Mouse (Mus musculus): ENCODE results near the gene Nol10.
A peak's percentile ranks its signal among the peaks of the same experiment; 100 is the strongest.

The Nol10 gene

GRCm38 (mm10) chr12:17406825-17407224, 58.6 kb downstream of the Nol10 start:
- DNase-seq (ENCODE audit: low read depth, low spot score), result no peak

DNA sequence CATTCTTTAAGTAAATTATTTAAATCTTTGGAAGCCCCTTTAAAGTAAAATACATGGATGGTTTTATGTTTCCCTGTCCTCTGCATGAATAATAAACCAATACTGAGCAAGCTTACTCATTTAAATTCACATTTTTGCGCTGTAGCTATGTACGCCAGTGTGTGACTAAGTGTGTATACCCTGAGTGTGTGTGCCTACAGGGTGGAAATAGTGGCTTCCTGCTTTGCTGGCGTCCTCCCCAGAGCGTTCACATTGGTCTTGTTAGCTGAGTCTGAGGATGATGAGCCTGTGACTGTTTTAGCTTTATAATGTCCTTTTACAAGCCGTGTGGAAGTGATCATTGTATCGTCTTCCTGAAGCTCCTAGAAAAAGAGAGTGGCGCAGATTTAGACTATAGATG, 60.1 kb downstream of the Nol10 start:
- DNase-seq (ENCODE audit: low read depth, low spot score), result no peak

GRCm38 (mm10) chr12:17411242-17411641, 63.0 kb downstream of the Nol10 start:
- no peak for DNase-seq (ENCODE audit: low read depth, low spot score)

GRCm38 (mm10) chr12:17411797-17412526, 63.7 kb downstream of the Nol10 start:
- DNase-seq (ENCODE audit: low read depth, low spot score), result peak; percentile 93

GRCm38 (mm10) chr12:17414734-17415133, 66.5 kb downstream of the Nol10 start:
- DNase-seq (ENCODE audit: low read depth, low spot score), result no peak

- DNase-seq (ENCODE audit: low read depth, low spot score), result no peak
These were observed 72.0 kb downstream of the Nol10 start for GRCm38 (mm10) chr12:17420168-17420810.

DNA sequence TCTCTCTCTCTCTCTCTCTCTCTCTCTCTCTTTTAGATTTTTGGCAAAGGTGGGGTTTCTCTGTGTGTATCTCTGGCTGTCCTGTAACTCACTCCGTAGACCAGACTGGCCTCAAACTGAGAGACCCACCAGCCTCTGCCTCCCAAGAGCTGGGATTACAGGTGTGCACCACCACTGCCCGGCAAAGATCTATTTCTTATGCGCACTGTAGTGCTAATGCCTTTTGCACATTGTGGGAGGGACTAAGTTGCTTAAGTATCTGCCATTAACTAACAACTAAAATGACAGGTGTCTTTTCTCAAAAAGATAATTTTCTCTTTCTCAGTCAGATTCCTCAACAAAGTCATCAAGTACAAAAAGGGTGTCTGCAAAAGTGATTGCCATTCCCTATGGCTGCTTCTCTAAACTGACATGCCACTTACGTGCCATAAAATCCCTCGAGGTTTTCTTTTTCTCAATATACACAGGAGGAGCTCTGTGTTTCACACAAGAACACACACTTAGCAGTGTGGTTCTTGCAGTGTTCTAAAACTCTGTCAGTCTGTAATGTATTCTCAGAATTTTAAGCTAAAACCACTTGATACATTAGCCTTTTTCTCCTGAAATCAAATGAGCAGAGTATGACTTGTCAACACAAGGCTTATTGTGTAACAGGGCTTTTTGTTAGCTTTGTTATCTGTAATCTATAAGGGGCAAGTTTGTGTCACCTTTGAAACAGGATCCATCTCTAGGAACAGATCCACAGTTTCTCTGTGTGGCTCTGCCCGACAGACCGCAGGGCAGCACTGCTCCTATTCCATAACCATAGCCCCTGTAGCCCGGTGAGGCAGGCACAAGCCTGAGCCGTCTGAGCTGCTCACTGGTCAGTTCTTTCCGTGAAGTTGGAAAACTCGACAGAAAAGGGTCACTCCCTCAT, 77.3 kb downstream of the Nol10 start:
- DNase-seq (ENCODE audit: low read depth, low spot score), result no peak

DNA sequence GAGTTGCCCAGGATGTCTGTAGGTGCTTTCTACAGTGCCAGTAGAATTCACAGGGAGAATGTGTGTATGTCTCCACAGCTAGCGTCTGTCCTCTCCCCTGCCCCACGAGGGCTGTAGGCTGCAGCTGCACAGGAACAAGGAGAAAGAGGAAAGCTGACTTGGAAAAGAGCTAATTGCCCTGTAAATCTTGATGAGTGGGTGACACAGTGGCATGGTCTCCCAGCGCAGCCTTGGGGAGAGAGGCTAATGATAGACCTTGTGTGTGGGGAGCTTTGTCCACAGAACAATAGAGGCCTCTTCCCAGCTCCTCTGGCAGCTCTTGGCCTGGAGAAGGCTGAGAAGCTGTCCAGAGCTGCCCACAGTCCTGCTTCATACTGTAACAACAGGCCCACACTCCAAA, 78.5 kb downstream of the Nol10 start:
- no peak for DNase-seq (ENCODE audit: low read depth, low spot score)

DNA sequence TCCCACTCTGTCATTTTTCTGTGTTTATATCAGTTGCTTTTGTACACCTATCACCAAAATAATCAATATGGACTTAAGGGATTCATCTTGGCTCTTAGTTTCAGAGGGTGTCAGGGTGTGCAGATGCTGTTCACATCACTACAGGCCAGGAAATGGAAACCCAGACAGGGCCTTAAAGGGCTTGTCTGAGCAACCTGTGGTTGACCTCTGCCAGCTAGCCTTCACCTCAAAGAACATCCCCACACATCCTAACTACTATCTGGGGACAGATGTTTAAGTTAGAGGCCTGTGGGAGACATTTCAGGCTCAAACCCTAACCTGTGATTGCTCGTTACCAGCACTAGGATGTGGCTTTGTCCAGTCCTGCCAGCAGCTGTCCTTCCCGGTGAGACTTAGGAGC, 82.3 kb downstream of the Nol10 start:
- no peak for DNase-seq (ENCODE audit: low read depth, low spot score)

- no peak for DNase-seq (ENCODE audit: low read depth, low spot score)
These were observed 82.9 kb downstream of the Nol10 start for GRCm38 (mm10) chr12:17431166-17431565.

DNA sequence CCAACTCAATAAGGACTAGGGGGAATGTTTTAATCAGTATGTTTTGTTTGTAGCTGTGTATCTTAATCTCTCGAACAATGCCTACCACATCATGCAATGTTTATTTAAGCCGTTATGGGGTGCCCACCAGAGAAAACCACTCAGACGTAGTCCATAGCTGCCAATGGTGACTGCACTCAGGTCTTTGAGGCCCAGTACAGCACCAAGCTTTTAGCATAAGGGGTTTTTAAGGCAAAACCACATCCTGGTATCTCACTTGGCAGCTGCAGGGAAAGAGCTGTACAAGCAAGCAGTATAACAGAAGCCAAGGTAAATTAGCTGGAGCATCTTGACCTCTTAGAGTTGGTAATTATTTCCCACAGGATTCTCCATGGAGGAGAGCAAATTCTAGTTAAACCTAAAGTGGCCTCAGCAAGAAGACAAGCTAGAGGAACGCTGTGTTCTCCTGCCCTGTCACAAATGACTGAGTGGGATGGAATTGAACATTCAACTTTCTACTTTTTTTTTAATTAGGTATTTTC, 83.6 kb downstream of the Nol10 start:
- DNase-seq (ENCODE audit: low read depth, low spot score), result peak; percentile 67

- no peak for DNase-seq (ENCODE audit: low read depth, low spot score)
These were observed 85.5 kb downstream of the Nol10 start for GRCm38 (mm10) chr12:17433712-17434111.

DNA sequence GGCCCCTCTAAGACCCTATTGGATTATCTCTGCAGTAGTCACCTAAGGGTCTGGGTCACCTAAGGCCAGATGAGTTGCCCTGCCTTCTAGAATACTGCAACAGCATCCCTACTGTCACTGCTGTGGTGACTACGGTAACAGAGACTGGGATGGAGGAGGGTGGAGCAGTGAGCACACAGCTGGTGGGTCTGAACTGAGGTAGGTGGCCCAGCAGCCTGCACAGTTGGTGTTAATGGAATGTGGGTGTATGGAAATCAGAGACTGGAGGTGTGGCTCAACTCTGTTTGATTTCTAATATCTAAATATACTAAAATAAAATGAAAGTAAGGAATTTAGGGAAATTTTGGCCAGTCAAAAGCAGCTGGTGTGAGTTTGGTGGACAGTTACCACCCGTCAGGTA, 88.2 kb downstream of the Nol10 start:
- DNase-seq (ENCODE audit: low read depth, low spot score), result no peak

DNA sequence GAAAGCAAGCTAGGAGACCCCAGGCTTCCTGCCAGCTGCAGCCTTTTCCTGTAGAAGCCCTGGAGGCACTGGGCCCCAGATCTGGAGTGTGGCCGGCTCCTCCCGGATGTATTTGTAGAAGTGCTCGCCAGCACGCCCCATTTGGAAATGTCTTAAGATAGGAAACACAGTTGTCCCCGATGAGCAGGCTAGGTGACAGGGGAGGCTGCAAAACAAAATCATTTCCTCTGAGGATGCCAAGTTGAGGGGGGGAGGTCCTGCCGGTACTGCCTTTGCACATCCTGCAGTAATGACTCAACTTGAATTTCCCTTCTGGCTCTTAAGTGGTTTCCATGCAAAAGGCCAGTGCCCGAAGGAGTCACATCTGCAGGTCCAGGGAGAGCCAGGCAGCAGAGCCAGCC, 92.0 kb downstream of the Nol10 start:
- no peak for DNase-seq (ENCODE audit: low read depth, low spot score)

- no peak for DNase-seq (ENCODE audit: low read depth, low spot score)
These were observed 93.2 kb downstream of the Nol10 start for GRCm38 (mm10) chr12:17441495-17441894.

DNA sequence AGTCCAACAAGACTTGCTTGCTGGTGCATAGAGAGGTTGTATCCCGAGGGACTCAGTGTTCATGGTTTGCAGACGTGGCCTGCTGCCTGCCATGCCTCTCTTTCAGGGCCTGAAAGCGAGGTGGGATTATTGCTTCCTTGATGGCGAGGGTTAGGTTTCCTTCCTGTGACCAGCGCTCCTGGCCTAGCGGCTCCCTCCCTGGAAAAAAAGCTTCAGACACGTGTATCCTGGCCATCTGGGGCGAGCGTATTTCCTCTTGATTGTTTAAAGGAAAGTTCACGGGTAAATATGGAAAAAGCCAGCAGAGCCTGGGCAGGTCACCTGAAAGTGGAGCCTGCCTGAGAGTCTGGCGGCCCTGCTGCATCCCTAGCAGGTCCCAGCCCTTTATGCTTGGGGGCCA, 96.1 kb downstream of the Nol10 start:
- no peak for DNase-seq (ENCODE audit: low read depth, low spot score)

DNA sequence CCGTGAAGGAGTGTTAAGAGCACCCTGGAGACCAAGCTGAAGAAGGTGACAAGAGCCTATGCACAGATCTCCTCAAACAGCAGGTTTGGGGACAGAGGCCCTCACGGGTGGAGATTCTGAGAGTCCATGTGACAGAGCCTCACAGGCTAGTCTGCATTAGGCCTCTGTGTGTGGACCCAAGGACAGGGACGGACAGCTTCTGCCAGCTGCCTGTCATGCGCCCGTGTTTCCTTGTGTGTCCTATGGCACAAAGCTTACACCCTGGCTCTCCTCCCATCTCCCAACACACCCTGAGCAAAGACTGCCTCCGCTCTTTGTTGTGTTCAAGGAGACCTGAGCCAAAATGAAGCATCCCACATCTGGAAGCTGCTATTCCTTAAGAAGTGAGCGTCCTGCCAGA, 97.0 kb downstream of the Nol10 start:
- no peak for DNase-seq (ENCODE audit: low read depth, low spot score)

GRCm38 (mm10) chr12:17448781-17449180, 100.5 kb downstream of the Nol10 start:
- no peak for DNase-seq (ENCODE audit: low read depth, low spot score)

- no peak for DNase-seq (ENCODE audit: low read depth, low spot score)
These were observed 101.4 kb downstream of the Nol10 start for GRCm38 (mm10) chr12:17449661-17450091.

- no peak for DNase-seq (ENCODE audit: low read depth, low spot score)
These were observed 102.2 kb downstream of the Nol10 start for GRCm38 (mm10) chr12:17450503-17450902.

DNA sequence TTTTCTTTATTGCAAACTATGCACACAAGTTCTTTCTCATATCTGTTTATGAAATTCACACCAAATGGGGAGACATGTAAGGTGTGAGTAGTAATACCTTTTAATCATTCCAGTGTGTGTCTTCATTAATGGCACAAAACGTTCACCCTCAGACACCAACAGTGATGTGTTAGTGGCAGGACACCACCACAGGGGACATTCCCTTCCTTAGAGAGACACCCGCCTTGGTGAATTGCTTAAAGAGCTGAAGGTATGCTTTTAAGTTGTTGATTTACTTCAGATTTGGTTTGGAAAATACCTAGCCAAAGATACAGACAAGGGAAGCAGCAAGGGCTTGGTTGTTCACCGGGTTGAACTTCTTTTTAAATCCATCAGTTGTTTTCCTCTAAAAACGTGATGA, 102.7 kb downstream of the Nol10 start:
- no peak for DNase-seq (ENCODE audit: low read depth, low spot score)

- no peak for DNase-seq (ENCODE audit: low read depth, low spot score)
These were observed 104.0 kb downstream of the Nol10 start for GRCm38 (mm10) chr12:17452273-17452672.

Data from A20 (cell line).